ENCODE assay signal across 10 mouse cellular contexts in the genomic region with DNA sequence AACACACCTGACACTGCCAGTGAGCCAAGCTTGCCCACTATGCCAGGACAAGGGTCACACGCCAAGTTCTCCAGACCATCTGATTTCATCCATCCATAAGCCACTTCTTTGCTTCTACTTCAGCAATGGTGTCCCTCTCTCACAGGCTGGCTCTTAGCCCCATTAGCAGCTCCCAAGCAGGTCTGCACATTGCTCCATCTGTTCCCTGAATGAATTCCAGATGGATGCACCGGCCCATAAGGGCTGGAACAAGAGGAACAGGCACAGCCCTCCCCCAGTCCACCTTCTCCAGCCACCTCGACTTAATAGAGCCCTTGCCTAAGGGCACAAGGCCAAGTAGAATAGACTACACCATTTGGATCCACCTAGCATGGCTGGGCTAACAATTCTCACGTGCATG.
A peak's percentile ranks its signal among the peaks of the same experiment; 100 is the strongest.
DNase-seq lines count a peak whose midpoint lies in the region.
"Had no signal": no experiment of that assay in that cellular context is flagged by ENCODE, and none has a peak within 500 bp of the region (broad histone marks: within the 10 kb centered on the region; RNA-seq: fewer than 3 reads in every experiment).

No protein-coding gene starts in this region.

- DNase-seq in heart, adult 11 months, result peak; percentile 86
- no peak for DNase-seq in heart, postnatal 36 days
- DNase-seq in cerebellum, adult 11-12 months, result peak; percentile 98
- peak; percentile 16 for DNase-seq in embryo, embryonic 11.5 days (ENCODE audit: low read depth, low spot score)
- DNase-seq in layer of hippocampus, postnatal 36 days, result peak; percentile 43 to 67
- no peak for DNase-seq in urinary bladder, postnatal 25 days (ENCODE audit: low spot score)
- DNase-seq in gastrocnemius, postnatal 10 days, result no peak
- DNase-seq in kidney, postnatal 25 days, result no peak
- DNase-seq: kidney, postnatal 36 days; lung, postnatal 36 days had no signal

- intact Hi-C loops in heart, postnatal 36 days (cut with DNase I), result no loop called here

Comparison
In these comparisons a context has a peak if more than half of its experiments do, and no peak if none do; other contexts are left out.
1. DNase-seq: peak in heart, adult 11 months (single experiment), cerebellum, adult 11-12 months (single experiment), embryo, embryonic 11.5 days (single experiment) and layer of hippocampus, postnatal 36 days (2 of 2); none in heart, postnatal 36 days (0 of 2), urinary bladder, postnatal 25 days (single experiment), gastrocnemius, postnatal 10 days (single experiment) and kidney, postnatal 25 days (0 of 2).